31 mouse cellular contexts compared by ENCODE assay signal in genomic region chr10:78031987-78032386, GRCm38 (mm10). TPM values are rescaled to one million over a fixed set of nuclear protein-coding genes. Genes with fewer than 3 reads are reported as not detected.
A peak's percentile ranks its signal among the peaks of the same experiment; 100 is the strongest.
DNase-seq lines count a peak whose midpoint lies in the region; ATAC-seq and TF ChIP-seq lines count a peak whose summit lies in the region.
"Had no signal": no experiment of that assay in that cellular context is flagged by ENCODE, and none has a peak within 500 bp of the region (broad histone marks: within the 10 kb centered on the region; RNA-seq: fewer than 3 reads in every experiment).

No protein-coding gene starts in this region.

- ATAC-seq in liver, postnatal 0 days = peak; percentile 29; the same call in 1 of the 2 replicates
- ATAC-seq in liver, embryonic 12.5 days = no peak
- peak; percentile 57 for ATAC-seq in intestine, embryonic 15.5 days
- peak; percentile 62 for ATAC-seq in megakaryocyte, adult 5-6 weeks (ENCODE audit: poor library complexity, severe bottlenecking)
- ATAC-seq: activated CD4-positive, CD25-positive, alpha-beta regulatory T cell, adult 4 months; forebrain, embryonic 14.5 days; forebrain, postnatal 0 days had no signal

- H3K36me3 ChIP-seq in liver, postnatal 0 days (replicated peaks; ENCODE audit: insufficient read depth, low read length) = no peaks in the 10 kb centered on the region
- H3K36me3 ChIP-seq in liver, embryonic 12.5 days = no peaks in the 10 kb centered on the region
- H3K36me3 ChIP-seq in intestine, embryonic 15.5 days = no peaks in the 10 kb centered on the region
- H3K36me3 ChIP-seq: embryonic facial prominence, embryonic 12.5 days; embryonic facial prominence, embryonic 15.5 days; heart, embryonic 10.5 days; heart, embryonic 13.5 days had no signal

- TF ChIP-seq CTCF in liver, postnatal 0 days (IDR thresholded peaks at IDR 0.05; ENCODE audit: low read depth) = no peak

- no peak for TF ChIP-seq EP300 in liver, postnatal 0 days (IDR thresholded peaks at IDR 0.05; ENCODE audit: low read depth)

- H3K4me3 ChIP-seq in liver, postnatal 0 days (ENCODE audit: low read depth, low read length) = no peak overlapping the region
- no peak overlapping the region for H3K4me3 ChIP-seq in liver, embryonic 12.5 days
- no peak overlapping the region for H3K4me3 ChIP-seq in intestine, embryonic 15.5 days (replicated peaks)
- H3K4me3 ChIP-seq: embryonic facial prominence, embryonic 12.5 days; embryonic facial prominence, embryonic 15.5 days; gastrocnemius, adult 2 months; heart, adult 2 months; heart, embryonic 10.5 days; heart, embryonic 13.5 days had no signal

- H3K27me3 ChIP-seq in liver, postnatal 0 days (ENCODE audit: insufficient read depth, low read length) = no peaks in the 10 kb centered on the region
- peaks cover 36% of the 10 kb centered on the region for H3K27me3 ChIP-seq in liver, embryonic 12.5 days (replicated peaks)
- no peaks in the 10 kb centered on the region for H3K27me3 ChIP-seq in intestine, embryonic 15.5 days (replicated peaks)
- H3K27me3 ChIP-seq: embryonic facial prominence, embryonic 12.5 days; embryonic facial prominence, embryonic 15.5 days had no signal

- no peaks in the 10 kb centered on the region for H3K4me1 ChIP-seq in liver, postnatal 0 days (ENCODE audit: insufficient read depth)
- no peaks in the 10 kb centered on the region for H3K4me1 ChIP-seq in liver, embryonic 12.5 days
- H3K4me1 ChIP-seq in intestine, embryonic 15.5 days (replicated peaks) = no peaks in the 10 kb centered on the region
- H3K4me1 ChIP-seq: embryonic facial prominence, embryonic 12.5 days; embryonic facial prominence, embryonic 15.5 days; heart, embryonic 10.5 days; heart, embryonic 13.5 days had no signal

- no peak for DNase-seq in liver, postnatal 0 days
- DNase-seq in adipocyte (ENCODE audit: low spot score) = peak; percentile 32
- DNase-seq in right cerebral cortex, adult 18-20 months = no peak
- no peak for DNase-seq in kidney, adult 8-10 months
- no peak for DNase-seq in heart, adult 18-20 months
- DNase-seq: adrenal gland, postnatal 10 days; adrenal gland, postnatal 36 days; cerebellum, adult 18-20 months; cerebellum, adult 9-10 months; cerebellum, postnatal 14 days; forebrain, postnatal 0 days; gastrocnemius, adult 2 months; gastrocnemius, postnatal 14 days; heart, adult 2 months; heart, postnatal 14 days; heart, postnatal 4 days had no signal

- H3K27ac ChIP-seq in liver, postnatal 0 days (ENCODE audit: low read depth) = no peak overlapping the region
- no peak overlapping the region for H3K27ac ChIP-seq in liver, embryonic 12.5 days
- H3K27ac ChIP-seq in intestine, embryonic 15.5 days = 0 out of 2 replicates have a peak overlapping the region, but pooled peaks have one; percentile 3
- H3K27ac ChIP-seq: embryonic facial prominence, embryonic 12.5 days; embryonic facial prominence, embryonic 15.5 days; gastrocnemius, adult 2 months; heart, adult 2 months; heart, embryonic 10.5 days; heart, embryonic 13.5 days; hindbrain, embryonic 14.5 days had no signal

- no peaks in the 10 kb centered on the region for H3K9me3 ChIP-seq in liver, postnatal 0 days (ENCODE audit: low read length)
- no peaks in the 10 kb centered on the region for H3K9me3 ChIP-seq in liver, embryonic 12.5 days (replicated peaks)
- no peaks in the 10 kb centered on the region for H3K9me3 ChIP-seq in intestine, embryonic 15.5 days
- H3K9me3 ChIP-seq: embryonic facial prominence, embryonic 12.5 days; embryonic facial prominence, embryonic 15.5 days; heart, embryonic 10.5 days; heart, embryonic 13.5 days had no signal

- WGBS in liver, postnatal 0 days (ENCODE audit: insufficient replicate concordance) = 46% methylated on average over 2 of the region's 2 CpGs
- 43% methylated on average over 2 of the region's 2 CpGs for WGBS in liver, embryonic 12.5 days (ENCODE audit: insufficient replicate concordance)
- 70% methylated on average over 2 of the region's 2 CpGs for WGBS in intestine, embryonic 15.5 days

- no peak overlapping the region for H3K9ac ChIP-seq in liver, postnatal 0 days (replicated peaks)
- H3K9ac ChIP-seq in liver, embryonic 12.5 days = no peak overlapping the region
- H3K9ac ChIP-seq in intestine, embryonic 15.5 days = no peak overlapping the region
- H3K9ac ChIP-seq: embryonic facial prominence, embryonic 12.5 days; embryonic facial prominence, embryonic 15.5 days; forebrain, postnatal 0 days; heart, embryonic 13.5 days; hindbrain, embryonic 14.5 days had no signal

- H3K4me2 ChIP-seq in liver, postnatal 0 days (ENCODE audit: low read depth, low read length) = no peak overlapping the region
- H3K4me2 ChIP-seq in liver, embryonic 12.5 days = no peak overlapping the region
- no peak overlapping the region for H3K4me2 ChIP-seq in intestine, embryonic 15.5 days (replicated peaks)
- H3K4me2 ChIP-seq: embryonic facial prominence, embryonic 12.5 days; embryonic facial prominence, embryonic 15.5 days; heart, embryonic 13.5 days; hindbrain, embryonic 14.5 days had no signal

RNA-seq across cellular contexts. Expression of gene Dnmt3l, which starts 9.8 kb away (rescaled TPM):
- polyA plus RNA-seq in liver, postnatal 0 days (2015; fragmentation: Nextera tagmentation; extraction: Ambion mirVana) = not detected in 2 replicates
- polyA plus RNA-seq in liver, embryonic 12.5 days (2016; fragmentation: Nextera tagmentation; extraction: Ambion mirVana) = not detected in 2 replicates
- polyA plus RNA-seq in intestine, embryonic 15.5 days (2015; fragmentation: Nextera tagmentation; extraction: Ambion mirVana) = 0.11 and 0.31 TPM in 2 replicates
- total RNA-seq in megakaryocyte, adult 5-6 weeks (2015) = 2.5 TPM in 1 of 2 replicates, not detected in the other
- total RNA-seq in megakaryocyte, adult 5-6 weeks (2017) = 0.37 TPM in 1 of 2 replicates, not detected in the other
- not detected for total RNA-seq in heart, adult 18-20 months (2021)
- total RNA-seq: forebrain, postnatal 0 days; gastrocnemius, adult 2 months; gastrocnemius, postnatal 14 days; gastrocnemius, postnatal 4 days; heart, postnatal 14 days; heart, postnatal 4 days had no signal
- polyA plus RNA-seq: activated CD4-positive, CD25-positive, alpha-beta regulatory T cell, adult 4 months; forebrain, embryonic 11.5 days; forebrain, embryonic 14.5 days; forebrain, postnatal 0 days; heart, embryonic 10.5 days; hindbrain, embryonic 11.5 days; hindbrain, embryonic 14.5 days had no signal

RNA-seq across cellular contexts. Expression of gene Aire, which starts 11.4 kb away (rescaled TPM):
- not detected in 2 replicates for polyA plus RNA-seq in liver, postnatal 0 days (2015; fragmentation: Nextera tagmentation; extraction: Ambion mirVana)
- 0.06 TPM in 1 of 2 replicates, not detected in the other for polyA plus RNA-seq in liver, embryonic 12.5 days (2016; fragmentation: Nextera tagmentation; extraction: Ambion mirVana)
- 0.15 and 0.28 TPM in 2 replicates for polyA plus RNA-seq in intestine, embryonic 15.5 days (2015; fragmentation: Nextera tagmentation; extraction: Ambion mirVana)
- not detected in 2 replicates for total RNA-seq in megakaryocyte, adult 5-6 weeks (2015)
- total RNA-seq in megakaryocyte, adult 5-6 weeks (2017) = not detected in 2 replicates
- not detected for total RNA-seq in heart, adult 18-20 months (2021)
- total RNA-seq: adrenal gland, adult 18-20 months; adrenal gland, postnatal 36 days; common myeloid progenitor, adult 5-6 weeks; forebrain, postnatal 0 days; gastrocnemius, adult 2 months; gastrocnemius, postnatal 14 days; gastrocnemius, postnatal 4 days; heart, adult 2 months; heart, postnatal 4 days had no signal
- polyA plus RNA-seq: heart, embryonic 13.5 days had no signal

RNA-seq across cellular contexts. Expression of gene Pfkl, which starts 22.1 kb away (rescaled TPM):
- polyA plus RNA-seq in liver, postnatal 0 days (2015; fragmentation: Nextera tagmentation; extraction: Ambion mirVana) = 23.5 and 31.3 TPM in 2 replicates
- 152 and 157 TPM in 2 replicates for polyA plus RNA-seq in liver, embryonic 12.5 days (2016; fragmentation: Nextera tagmentation; extraction: Ambion mirVana)
- polyA plus RNA-seq in intestine, embryonic 15.5 days (2015; fragmentation: Nextera tagmentation; extraction: Ambion mirVana) = 252 and 254 TPM in 2 replicates
- total RNA-seq in megakaryocyte, adult 5-6 weeks (2015) = 6.9 and 7.0 TPM in 2 replicates
- 13.6 and 16.9 TPM in 2 replicates for total RNA-seq in megakaryocyte, adult 5-6 weeks (2017)
- 100 to 1,000 TPM; 114 to 120 TPM for total RNA-seq in heart, adult 18-20 months (2021)

RNA-seq across cellular contexts. Expression of gene Icosl, which starts 37.1 kb away (rescaled TPM):
- polyA plus RNA-seq in liver, postnatal 0 days (2015; fragmentation: Nextera tagmentation; extraction: Ambion mirVana) = 0.86 and 1.2 TPM in 2 replicates
- 2.9 and 3.2 TPM in 2 replicates for polyA plus RNA-seq in liver, embryonic 12.5 days (2016; fragmentation: Nextera tagmentation; extraction: Ambion mirVana)
- polyA plus RNA-seq in intestine, embryonic 15.5 days (2015; fragmentation: Nextera tagmentation; extraction: Ambion mirVana) = 4.7 and 4.8 TPM in 2 replicates
- total RNA-seq in megakaryocyte, adult 5-6 weeks (2015) = 29.3 and 34.3 TPM in 2 replicates
- 20.8 and 24.4 TPM in 2 replicates for total RNA-seq in megakaryocyte, adult 5-6 weeks (2017)
- 1 to 10 TPM; 5.7 to 8.4 TPM for total RNA-seq in heart, adult 18-20 months (2021)

RNA-seq across cellular contexts. Expression of gene 1810043G02Rik, which starts 53.7 kb away (rescaled TPM):
- 4.0 and 4.4 TPM in 2 replicates for polyA plus RNA-seq in liver, postnatal 0 days (2015; fragmentation: Nextera tagmentation; extraction: Ambion mirVana)
- polyA plus RNA-seq in liver, embryonic 12.5 days (2016; fragmentation: Nextera tagmentation; extraction: Ambion mirVana) = 6.7 and 6.9 TPM in 2 replicates
- 17.3 and 17.5 TPM in 2 replicates for polyA plus RNA-seq in intestine, embryonic 15.5 days (2015; fragmentation: Nextera tagmentation; extraction: Ambion mirVana)
- 9.1 and 12.3 TPM in 2 replicates for total RNA-seq in megakaryocyte, adult 5-6 weeks (2015)
- total RNA-seq in megakaryocyte, adult 5-6 weeks (2017) = 12.2 and 15.8 TPM in 2 replicates
- 1 to 10 TPM; 8.8 to 9.8 TPM for total RNA-seq in heart, adult 18-20 months (2021)
